Mouse (Mus musculus): ENCODE results near the gene Palm2.
A peak's percentile ranks its signal among the peaks of the same experiment; 100 is the strongest.

Gene Palm2

DNA sequence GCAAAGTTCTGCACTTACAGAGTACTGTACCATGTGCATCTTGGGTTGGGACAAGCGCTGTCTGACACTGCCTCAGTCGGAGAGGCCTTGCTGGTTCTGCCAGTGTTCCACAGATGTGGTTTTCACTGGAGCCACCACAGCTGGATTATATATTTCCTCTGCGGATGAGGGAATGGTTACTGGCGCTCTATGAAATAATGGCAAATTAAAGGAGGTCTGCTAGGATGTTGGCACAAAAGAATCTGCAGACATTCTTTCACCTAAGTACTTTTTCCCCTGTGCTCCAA lies 135.0 kb downstream of the Palm2 start:
- DNase-seq (ENCODE audit: low read depth): peak; percentile 48

DNA sequence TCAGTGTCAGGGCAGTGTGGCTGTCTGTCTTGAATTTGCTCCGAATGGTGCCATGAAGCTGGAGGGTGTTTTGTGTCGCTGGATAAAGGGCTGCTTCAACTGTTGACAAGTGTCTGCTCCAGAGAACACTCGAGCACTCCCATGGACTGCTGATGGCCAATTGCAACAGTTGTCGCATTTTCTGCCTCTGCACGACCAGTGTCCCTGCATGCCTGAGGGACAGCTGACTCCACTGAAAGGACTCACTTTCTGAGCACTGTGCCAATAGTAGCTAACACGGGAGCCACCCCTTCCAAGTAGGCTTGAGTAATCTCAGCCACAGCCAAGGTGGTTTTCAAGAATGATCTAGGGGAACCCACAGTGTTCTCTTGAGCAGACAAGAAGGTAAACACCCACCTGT lies 135.7 kb downstream of the Palm2 start:
- no peak for DNase-seq (ENCODE audit: low read depth)

DNA sequence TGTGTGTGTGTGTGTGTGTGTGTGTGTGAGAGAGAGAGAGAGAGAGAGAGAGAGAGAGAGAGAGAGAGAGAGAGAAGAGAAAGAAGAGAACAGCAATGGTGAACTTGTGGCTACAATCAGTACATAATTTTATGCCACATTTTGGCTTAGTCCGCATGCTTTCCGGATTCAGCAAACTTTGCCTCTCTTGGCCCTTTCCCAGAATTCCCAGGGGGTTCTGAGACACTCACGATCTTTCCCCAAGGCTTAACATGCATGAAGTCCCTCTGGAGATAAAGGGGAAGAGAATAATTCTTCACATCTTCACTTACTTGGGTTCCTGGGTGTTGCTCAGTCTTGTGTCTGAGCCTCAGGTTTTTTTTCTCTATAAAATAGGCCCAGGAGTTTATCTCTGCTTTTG lies 136.2 kb downstream of the Palm2 start:
- no peak for DNase-seq (ENCODE audit: low read depth)

DNA sequence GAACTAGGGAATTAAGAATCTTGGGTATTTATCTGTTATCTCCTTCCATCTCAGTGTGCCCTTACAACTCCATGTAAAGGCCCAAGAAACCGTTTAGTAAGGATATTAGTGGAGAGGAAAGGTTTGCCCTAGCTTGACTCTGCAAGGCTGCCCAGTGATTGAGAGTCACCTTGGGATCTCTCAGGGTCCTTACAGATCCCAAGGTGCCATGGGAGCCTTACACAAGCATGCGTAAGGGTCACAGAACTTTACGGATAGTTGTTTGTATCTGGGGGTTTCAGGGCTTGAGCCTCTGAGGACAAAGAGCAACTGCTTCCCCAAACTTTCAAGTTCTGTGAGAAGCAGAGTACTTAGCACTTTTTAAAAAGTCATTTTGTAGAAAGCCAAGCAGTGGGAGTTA lies 140.1 kb downstream of the Palm2 start:
- DNase-seq (ENCODE audit: low read depth): no peak

DNA sequence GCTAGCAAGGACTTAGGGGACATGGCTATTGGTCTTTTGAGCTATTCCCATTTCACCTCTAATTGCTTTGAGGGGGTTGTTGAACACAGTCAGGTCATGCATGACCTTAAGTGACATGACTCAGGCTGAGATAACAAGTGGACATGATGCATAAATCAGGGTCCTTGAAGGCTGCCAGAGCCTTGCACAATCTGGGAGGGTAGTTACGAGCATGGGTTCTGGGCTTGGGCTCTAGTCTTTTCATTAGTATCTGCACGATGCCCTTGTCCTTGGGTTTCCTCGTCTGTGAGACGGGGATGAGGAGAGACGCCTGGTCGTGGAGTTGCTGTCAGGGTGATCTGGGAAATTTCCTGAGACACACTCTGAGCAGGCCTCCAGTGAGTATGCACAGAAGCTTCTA lies 140.6 kb downstream of the Palm2 start:
- peak; percentile 60 for DNase-seq (ENCODE audit: low read depth)

DNA sequence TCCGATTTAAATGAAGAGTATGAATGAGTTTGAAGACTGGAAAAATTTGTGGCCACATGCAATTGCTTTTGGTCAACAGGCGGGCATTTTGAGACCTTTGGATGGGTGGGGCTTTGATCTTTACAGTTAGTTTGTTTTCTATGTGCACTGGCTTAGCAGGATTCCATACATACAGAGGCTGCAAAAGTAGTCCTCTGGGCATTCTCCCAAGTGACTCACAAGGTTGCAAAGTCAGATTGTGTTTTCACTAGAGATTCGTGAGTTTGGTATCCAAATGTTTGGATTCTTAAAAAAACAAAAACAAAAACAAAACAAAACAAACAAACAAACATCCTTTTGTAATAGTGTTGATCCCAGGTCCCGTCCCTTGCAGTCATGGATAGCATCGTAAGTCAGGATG lies 141.6 kb downstream of the Palm2 start:
- peak; percentile 84 for DNase-seq (ENCODE audit: low read depth)

DNA sequence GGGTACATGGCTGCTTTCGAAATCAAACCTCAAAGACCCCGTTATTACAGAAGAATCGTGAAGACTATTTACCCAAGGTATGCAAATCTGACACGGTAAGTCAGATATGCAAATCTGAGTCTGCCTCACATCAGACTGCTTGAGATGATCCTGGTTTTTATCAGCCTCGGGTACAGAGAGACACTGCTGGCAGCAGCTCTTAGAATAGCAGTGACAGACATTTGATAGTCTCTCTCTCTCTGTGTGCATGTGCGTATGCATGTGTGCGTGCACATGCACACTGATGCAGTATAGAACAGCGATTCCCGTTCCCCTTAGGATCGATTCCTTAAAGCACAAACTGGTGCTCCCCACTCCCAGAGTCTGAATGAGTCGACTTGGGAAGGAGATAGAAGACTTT lies 142.0 kb downstream of the Palm2 start:
- DNase-seq (ENCODE audit: low read depth): no peak

DNA sequence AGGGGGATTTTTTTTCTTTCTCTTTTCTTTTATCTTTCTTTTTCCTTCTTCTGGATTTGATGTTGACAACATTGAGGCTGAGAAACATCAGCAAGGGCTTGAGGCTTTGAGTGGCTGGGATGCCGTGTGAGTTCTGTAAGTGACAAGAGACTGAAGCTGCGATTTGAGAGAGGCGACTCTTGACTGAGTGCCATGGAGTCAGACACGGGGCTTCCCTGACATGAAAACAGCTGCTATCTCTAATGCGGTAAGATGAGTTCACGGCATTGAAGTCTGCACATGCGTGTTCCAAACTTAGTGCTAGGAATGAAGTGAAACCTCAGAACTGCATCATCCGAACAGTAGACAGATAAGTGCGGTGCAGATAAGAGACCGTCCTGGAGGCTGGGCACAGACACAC lies 145.6 kb downstream of the Palm2 start:
- no peak for DNase-seq (ENCODE audit: low read depth)

DNA sequence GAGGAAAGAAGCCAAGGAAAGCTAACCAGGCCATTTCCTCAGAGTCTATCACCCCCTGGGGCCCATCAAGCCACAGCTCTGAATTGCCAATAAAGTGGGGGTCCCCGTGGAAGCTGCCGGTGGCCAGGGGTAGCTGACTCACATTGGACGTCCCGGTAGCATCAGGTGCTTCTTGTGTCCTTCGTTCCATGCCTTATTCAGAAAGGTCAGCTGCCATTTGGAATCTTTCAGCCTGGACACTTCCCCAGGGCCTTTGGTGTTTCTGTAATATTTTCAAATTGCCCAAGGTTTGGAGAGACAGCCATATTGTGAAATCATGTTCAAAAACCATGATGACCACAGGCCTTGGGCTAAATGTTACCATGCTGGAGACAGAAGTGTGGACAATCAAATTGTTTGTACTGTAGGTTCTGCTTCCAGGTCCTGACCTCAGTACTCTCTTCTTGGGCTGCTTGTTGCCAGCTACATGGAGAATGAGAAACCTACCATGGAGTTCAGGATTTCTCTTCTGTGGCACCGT lies 151.3 kb downstream of the Palm2 start:
- DNase-seq (ENCODE audit: low read depth): peak; percentile 39

DNA sequence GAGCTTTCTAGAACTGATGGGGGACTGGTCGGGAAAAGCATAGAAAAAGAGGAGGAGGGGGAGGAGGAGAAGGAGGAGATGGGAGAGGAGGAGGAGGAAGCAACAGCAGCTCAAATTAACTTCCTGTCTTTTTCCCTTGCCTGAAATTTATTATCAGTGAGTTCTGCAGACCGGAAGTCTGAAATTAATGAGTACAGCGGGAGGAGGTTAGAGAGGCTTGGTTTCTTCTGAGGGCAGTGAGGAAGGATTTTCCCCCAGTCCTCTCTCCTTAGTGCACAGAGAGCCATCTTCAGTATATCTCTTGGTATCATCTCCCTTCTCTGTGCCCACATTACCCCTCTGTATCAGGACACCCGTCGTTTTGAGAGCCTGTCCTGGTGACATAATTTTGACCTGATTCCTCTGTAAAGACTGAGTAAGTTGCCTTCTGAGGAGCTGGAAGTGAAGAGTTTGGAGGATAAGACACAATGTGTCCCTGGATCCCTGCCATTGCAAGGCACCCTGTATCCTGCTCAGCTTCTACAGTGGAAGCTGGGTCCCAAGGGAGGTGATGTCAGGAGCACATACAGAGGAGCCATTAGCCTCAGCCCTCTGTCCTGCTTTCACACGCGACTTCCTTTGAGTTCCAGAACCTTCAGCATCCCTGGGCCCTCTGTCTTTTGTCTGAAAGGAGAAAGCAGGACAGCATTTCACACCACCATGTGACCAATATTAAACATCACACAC lies 153.0 kb downstream of the Palm2 start:
- DNase-seq (ENCODE audit: low read depth): no peak

DNA sequence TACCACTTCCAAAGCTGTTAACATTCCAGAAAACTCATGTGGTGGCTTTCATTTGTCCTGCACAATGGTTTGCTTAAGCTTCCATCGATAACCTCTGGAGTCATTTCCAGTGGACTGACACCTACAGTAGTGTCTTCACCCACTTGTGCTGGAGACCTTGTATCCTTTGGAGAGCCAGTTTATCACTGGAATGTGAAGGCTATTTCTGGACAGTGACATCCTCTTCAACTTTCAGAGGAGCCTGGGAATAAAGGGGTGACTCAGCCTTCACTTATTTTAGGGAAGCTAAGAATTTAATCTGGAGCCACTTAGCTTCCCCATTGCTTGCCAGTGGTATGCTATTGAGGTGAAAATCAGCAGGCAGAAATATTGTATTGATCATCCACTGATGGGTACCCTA lies 154.3 kb downstream of the Palm2 start:
- DNase-seq (ENCODE audit: low read depth): peak; percentile 69

DNA sequence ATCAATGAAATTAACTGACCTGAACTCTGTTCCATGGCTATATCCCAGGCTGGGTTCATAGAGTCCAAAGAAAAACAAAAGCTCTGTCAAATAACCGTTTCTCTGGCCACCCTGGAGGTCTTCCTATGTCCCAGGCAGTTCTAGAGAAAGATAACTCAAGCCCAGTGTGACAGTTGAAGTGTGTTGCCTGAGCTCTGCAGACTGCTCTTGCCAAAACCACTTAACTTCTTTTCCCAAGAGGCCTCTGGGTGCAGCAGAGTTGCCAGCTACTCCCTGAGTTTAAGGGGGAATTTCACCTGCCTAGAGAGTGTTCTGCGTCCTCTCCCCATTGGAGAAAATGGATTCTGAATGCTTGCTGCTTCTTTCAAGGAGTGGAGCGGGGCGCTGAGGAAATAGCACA lies 158.7 kb downstream of the Palm2 start:
- DNase-seq (ENCODE audit: low read depth): peak; percentile 19

DNA sequence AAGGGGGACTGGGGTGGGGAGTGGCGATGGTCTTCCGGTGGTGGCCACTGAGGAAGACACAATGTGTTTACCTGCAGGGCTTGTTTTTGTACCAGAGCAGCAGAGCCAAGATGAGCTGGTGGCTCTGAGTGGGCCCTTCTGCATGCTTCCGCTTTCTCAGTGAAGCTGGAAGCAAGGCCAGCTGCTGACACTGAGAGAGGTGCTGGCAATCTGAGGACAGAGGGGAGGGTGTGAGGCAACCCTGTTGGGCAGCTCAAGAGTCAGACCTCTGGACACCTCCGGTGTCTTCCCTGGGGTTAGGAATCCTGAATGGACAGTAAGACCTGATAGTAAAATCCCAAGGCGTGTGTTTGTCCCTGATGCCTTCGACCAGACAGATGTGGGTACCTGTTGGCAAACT lies 165.9 kb downstream of the Palm2 start:
- DNase-seq (ENCODE audit: low read depth): no peak

DNA sequence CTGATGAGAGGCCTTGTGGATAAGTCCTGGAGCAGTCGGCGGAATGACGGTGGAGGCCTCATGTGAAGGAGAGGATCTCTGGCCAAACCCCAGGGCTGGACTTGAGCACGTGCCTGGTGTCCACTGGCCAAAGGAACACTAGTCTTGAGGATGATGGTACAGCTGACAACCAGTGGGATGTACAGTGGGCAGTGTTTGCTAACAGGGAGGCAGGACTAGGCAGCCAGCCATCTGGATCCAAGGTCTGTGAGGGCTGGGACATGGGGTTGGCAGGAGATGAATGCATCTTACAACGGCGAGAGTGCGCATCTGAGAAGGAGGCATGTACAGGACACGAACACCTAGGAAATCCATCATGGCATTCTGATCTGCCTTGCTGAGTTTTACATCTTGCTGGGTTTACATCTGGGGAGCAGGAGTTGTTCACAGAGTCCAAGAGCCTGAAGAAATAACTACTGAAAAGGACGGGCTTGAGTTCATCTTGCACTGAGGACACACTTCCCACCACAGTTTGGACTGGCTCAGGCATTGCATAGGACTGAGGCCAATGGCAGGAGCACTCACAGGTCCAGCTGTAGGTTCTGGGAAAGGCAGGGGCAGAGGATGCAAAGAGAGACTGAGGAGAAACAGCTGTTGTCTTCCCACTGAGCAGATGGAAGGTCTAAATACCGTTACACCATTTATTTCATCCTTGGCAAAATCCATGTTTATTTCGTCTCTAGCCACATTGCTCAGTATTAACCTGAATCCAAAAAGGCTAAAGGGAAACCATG lies 166.8 kb downstream of the Palm2 start:
- DNase-seq (ENCODE audit: low read depth): no peak

DNA sequence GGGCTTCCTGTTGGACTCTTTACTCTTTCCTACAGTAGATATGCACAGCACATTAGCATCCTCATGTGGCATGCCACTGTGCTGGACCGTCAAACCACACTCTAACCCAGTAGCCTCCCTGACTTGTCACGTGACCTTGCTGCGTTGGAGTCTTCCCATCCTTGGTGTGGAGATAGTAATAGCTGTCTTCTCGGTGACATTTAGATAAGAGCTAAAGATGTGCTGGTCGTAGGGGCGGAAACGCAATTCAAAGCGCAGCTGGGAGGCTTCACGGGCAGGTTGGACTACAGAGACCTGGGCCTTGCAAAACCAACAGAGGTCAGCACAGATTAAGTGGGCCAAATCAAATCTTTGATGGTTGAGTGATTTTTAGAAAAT lies 167.4 kb downstream of the Palm2 start:
- DNase-seq (ENCODE audit: low read depth): no peak

DNA sequence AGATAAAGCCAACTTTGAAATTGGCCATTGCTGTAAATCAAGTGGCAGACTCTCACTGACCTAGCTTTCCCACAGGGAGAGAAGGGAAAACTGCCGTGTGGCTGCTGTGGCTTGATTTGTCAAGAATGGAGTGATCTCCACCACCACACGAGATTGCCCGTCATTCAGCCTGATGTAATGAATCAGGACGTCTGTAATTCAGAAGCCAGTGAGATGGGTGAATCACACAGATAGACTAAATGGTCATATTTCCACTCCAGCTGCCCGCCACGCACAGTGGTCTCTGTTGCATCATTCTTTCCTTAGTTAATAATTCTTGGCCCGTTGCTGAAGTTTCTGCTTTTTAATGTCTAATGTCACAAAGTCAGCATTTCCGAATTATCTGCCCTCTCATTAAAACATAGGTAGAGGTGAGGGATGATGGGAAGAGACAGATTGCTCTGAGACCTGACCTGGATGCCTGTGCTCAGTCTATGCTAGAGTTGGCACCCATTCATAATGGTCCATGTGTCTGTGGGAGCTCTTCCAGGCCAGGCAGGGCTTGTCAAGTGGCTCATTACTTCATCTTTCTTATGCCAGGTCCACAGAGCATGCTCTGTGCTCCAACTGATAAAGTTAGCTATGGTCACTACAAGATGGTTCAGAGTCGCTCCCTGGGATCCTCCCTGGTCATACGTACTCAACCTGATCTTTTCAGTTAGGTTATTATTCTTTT lies 168.0 kb downstream of the Palm2 start:
- DNase-seq (ENCODE audit: low read depth): peak; percentile 35

DNA sequence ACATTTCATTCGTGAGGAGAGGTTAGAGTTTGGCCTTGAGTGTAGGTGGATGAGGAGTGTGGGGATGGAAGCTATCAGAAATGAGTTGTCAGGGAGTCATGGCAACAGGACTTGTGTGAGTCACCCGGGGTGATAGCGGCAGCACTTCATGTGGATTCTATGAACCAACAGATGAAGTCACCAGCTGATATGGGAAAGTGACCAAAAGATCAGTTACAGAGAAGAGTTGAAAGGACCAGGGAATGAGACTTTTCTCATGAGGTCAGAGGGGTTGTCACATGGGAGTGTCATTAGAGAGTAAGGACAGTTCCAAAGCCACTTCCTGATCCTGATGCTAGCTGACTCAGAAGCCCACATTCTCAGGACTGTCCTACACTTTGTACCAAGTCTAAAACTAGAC lies 172.2 kb downstream of the Palm2 start:
- peak; percentile 59 for DNase-seq (ENCODE audit: low read depth)

DNA sequence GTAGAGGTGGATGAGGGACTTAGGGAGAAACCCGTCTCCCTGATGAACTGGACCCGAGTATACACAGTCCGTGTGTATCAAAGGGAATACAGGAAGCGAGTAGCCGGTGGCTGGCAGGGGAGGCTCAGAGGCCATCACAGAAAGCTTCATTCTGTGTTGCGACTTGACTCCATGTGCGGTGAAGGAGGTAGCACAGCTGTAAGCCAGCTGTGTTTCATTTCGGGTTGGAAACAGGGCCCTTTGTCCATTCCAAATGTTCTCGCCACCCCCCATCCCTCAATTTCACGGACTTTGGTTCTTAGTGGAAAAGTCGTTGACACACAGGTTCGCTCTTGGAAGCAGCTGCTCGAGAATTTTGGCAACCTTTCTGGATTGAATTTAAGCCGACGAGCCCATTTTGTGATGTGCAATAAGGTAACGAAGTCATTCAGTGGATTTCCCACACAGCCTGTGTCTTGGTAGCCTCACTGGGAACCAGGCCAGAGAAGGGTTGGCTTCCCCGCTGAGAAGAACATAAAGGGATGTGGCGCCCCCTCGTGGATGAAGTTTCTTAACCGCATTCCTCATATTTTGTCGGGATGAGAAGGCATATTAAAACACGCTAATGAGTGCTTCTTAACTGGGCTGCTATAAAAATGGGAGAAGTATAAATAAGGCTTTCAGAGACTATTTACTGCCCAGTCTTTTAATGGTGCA lies 173.3 kb downstream of the Palm2 start:
- DNase-seq (ENCODE audit: low read depth): peak; percentile 99

DNA sequence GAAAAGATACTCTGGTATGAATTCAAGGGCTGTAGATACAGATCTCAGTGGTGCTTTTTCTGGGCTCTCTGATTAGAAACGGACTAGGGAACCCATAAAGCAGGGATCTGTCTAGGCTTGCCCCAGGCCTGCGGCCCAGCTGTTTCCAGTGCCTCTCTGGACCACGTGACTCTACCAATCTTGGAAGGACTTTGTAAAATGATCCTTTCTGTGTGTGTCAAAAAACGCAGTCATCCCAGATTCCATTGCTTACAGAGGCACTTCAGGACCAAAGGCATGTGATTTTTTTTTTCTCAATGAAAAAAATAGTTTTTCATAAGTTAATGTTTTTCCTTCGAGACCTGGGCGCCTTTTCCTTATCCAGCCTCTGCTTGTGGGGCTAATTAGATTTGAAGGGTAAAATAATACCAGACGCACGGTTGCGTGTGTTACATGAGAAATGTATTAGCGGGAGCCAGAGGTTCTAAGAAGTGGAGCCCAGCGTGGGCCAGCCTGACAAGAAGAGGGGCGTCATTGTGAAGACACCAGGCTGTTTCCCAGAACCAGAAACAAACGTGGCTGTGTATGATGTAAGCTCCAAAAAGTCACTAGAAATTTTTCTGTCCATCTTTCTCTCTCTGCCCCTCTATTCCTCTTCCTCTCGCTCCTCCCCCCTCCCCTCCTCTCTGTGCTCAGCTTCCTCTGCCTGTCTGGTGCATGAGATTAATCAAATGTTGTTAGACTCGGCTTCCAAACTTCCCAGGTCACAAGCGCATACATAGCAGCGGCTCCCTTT lies 177.4 kb downstream of the Palm2 start:
- DNase-seq (ENCODE audit: low read depth): peak; percentile 84

DNA sequence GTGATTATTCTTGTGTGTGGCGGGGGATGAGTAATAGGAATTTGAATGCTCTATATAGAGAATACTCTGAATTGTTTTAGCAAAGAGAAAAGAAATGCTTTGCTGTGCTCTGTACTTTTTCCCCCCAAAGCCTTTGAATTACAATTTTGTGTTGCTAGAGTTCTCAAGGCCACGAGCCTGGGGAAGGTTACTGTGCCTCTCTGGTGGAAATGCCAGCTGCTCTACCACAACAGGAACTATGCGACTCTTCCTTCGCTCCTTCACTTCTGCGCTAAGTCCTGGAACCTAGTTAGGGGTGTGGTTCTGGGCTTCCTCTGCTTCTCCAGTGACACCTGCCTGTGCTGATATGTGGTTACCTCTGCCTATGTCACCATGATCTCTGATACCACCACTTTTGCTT lies 178.7 kb downstream of the Palm2 start:
- no peak for DNase-seq (ENCODE audit: low read depth)

DNA sequence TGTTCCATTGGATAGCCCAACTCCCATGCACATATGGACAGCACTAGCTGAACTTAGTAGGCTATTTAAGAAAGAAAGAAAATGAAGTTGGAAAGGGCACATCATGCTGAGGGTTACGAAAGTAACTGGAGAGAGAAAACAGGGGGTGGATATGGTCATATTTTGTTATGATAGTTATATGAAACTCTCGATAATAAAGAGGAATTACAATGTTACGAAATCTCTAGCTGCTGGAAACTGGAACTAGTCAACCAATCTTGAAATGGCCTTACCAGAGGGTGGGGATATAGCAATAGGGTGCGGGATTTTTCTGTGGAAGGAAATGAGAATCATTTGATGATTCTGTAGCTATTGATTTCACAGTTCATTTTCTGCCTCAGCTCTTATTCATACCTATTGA lies 180.6 kb downstream of the Palm2 start:
- DNase-seq (ENCODE audit: low read depth): peak; percentile 59

DNA sequence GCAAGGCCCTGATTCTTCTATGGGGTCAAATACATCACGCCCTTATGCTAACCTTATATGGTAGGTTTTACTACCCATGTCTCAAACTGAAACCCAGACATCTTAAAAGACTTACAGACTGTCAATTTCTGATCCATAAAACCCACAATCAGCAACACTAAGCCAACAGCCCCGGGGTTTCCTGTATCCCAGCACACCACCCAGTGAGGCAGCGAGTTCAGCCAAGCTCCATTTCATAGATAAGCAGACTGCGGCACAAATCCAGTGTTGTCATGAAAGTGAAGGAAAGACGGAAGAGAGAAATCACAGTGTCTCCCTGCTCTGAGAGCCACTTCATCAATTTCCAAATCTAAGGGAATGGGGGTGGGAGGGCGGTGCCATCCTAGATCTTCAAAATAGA lies 184.7 kb downstream of the Palm2 start:
- DNase-seq (ENCODE audit: low read depth): peak; percentile 46
